Mouse (Mus musculus): Measurements from ENCODE around the gene Axin1. TPM values are rescaled to one million over a fixed set of nuclear protein-coding genes. Genes with fewer than 3 reads are reported as not detected.

The Axin1 gene
- polyA plus RNA-seq, 1 experiment from 2014 or later: 7.8 TPM

Other genes with a start within 250 kb of the Axin1 start
- gene Rab40c, start 219.0 kb upstream of the Axin1 start, polyA plus RNA-seq (2014; fragmentation: Nextera tagmentation; extraction: Ambion mirVana): 11.0 and 11.7 TPM in 2 replicates
- 71.2 and 77.1 TPM in 2 replicates for gene Pigq, start 193.8 kb upstream of the Axin1 start, polyA plus RNA-seq (2014; fragmentation: Nextera tagmentation; extraction: Ambion mirVana)
- 0.34 and 0.42 TPM in 2 replicates for gene Nhlrc4, start 193.7 kb upstream of the Axin1 start, polyA plus RNA-seq (2014; fragmentation: Nextera tagmentation; extraction: Ambion mirVana)
- 0.14 and 0.25 TPM in 2 replicates for gene A930017K11Rik, start 186.1 kb upstream of the Axin1 start, polyA plus RNA-seq (2014; fragmentation: Nextera tagmentation; extraction: Ambion mirVana)
- gene Capn15, start 152.9 kb upstream of the Axin1 start, polyA plus RNA-seq (2014; fragmentation: Nextera tagmentation; extraction: Ambion mirVana): 12.7 and 15.2 TPM in 2 replicates
- 11.9 and 12.8 TPM in 2 replicates for gene Rab11fip3, start 69.1 kb upstream of the Axin1 start, polyA plus RNA-seq (2014; fragmentation: Nextera tagmentation; extraction: Ambion mirVana)
- 30.5 and 34.3 TPM in 2 replicates for gene Decr2, start 48.4 kb upstream of the Axin1 start, polyA plus RNA-seq (2014; fragmentation: Nextera tagmentation; extraction: Ambion mirVana)
- gene Nme4, start 43.1 kb upstream of the Axin1 start, polyA plus RNA-seq (2014; fragmentation: Nextera tagmentation; extraction: Ambion mirVana): 81.7 and 84.2 TPM in 2 replicates
- gene Tmem8, start 25.4 kb upstream of the Axin1 start, polyA plus RNA-seq (2014; fragmentation: Nextera tagmentation; extraction: Ambion mirVana): 0.20 and 0.33 TPM in 2 replicates
- gene Mrpl28, start 15.2 kb upstream of the Axin1 start, polyA plus RNA-seq (2014; fragmentation: Nextera tagmentation; extraction: Ambion mirVana): 241 and 257 TPM in 2 replicates
- 0.54 and 2.2 TPM in 2 replicates for gene Pdia2, start 60.4 kb downstream of the Axin1 start, polyA plus RNA-seq (2014; fragmentation: Nextera tagmentation; extraction: Ambion mirVana)
- 3.7 and 5.8 TPM in 2 replicates for gene Rgs11, start 64.3 kb downstream of the Axin1 start, polyA plus RNA-seq (2014; fragmentation: Nextera tagmentation; extraction: Ambion mirVana)
- gene Arhgdig, start 69.1 kb downstream of the Axin1 start, polyA plus RNA-seq (2014; fragmentation: Nextera tagmentation; extraction: Ambion mirVana): 6.4 and 7.6 TPM in 2 replicates
- 34.4 and 39.7 TPM in 2 replicates for gene Fam234a, start 105.6 kb downstream of the Axin1 start, polyA plus RNA-seq (2014; fragmentation: Nextera tagmentation; extraction: Ambion mirVana)
- gene Luc7l, start 114.2 kb downstream of the Axin1 start, polyA plus RNA-seq (2014; fragmentation: Nextera tagmentation; extraction: Ambion mirVana): 70.2 and 77.2 TPM in 2 replicates